Mouse (Mus musculus): ENCODE data around the gene Stard3. TPM values are rescaled to one million over a fixed set of nuclear protein-coding genes. Genes with fewer than 3 reads are reported as not detected.

Stard3 gene
- total and polyA plus RNA-seq, 3 experiments, result 31.7 to 39.6 (median 33.9) TPM

GRCm38 (mm10) chr11:98319944-98320343 lies 38.2 kb upstream of the Stard3 start:
- Histone ChIP-seq H3K4me1 (ENCODE audit: control insufficient read depth in 1 of 2, insufficient read depth in 2 of 2) (no peaks in the 10 kb centered on the region), H3K27me3 (replicated peaks) (peaks cover 99% of the 10 kb centered on the region), H3K4me2 (ENCODE audit: insufficient read depth, low read depth, poor library complexity, severe bottlenecking) (no peak overlapping the region), H3K4me3 (replicated peaks in 1 of 3; ENCODE audit: low read depth in 2 of 3, low read length in 2 of 3, poor library complexity in 1 of 3) (no peak overlapping the region), H3K27ac (ENCODE audit: insufficient read depth, low read depth) (no peak overlapping the region), H3K9me3 (replicated peaks; ENCODE audit: low read length) (no peaks in the 10 kb centered on the region), H3K36me3 (replicated peaks in 1 of 2; ENCODE audit: control insufficient read depth in 1 of 2, insufficient read depth in 1 of 2, low read length in 1 of 2) (no peaks in the 10 kb centered on the region), H3K79me2 (replicated peaks; ENCODE audit: control insufficient read depth, extremely low read depth, insufficient read depth, poor library complexity, severe bottlenecking) (no peaks in the 10 kb centered on the region), H3K9ac (ENCODE audit: insufficient read depth, low read depth) (no peak overlapping the region)
- dilution Hi-C loops (cut with MboI; ENCODE audit: extremely low pct_ligation_motif_present, extremely low pct_unique_long_range_greater_than_20kb, low sequenced_read_pairs), result no loop called here
- no peak for DNase-seq (ENCODE audit: extremely low read depth)
- in situ Hi-C loops (cut with MboI; ENCODE audit: low pct_ligation_motif_present, low pct_unique_long_range_greater_than_20kb, low sequenced_read_pairs), result no loop called here
- no peak for TF ChIP-seq CTCF (conservative IDR thresholded peaks at IDR 0.05 in 1 of 2, IDR thresholded peaks at IDR 0.05 in 1 of 2; ENCODE audit: low read depth in 2 of 2, low read length in 2 of 2)
- no peak for TF ChIP-seq BHLHE40 (IDR thresholded peaks at IDR 0.05; ENCODE audit: low read depth, low read length)
- no peak for TF ChIP-seq E2F4 (IDR thresholded peaks at IDR 0.05; ENCODE audit: insufficient replicate concordance, low read depth, low read length)
- no peak for TF ChIP-seq ZKSCAN1 (IDR thresholded peaks at IDR 0.05; ENCODE audit: borderline replicate concordance, low read depth, low read length)
- no peak for TF ChIP-seq MAFK (IDR thresholded peaks at IDR 0.05; ENCODE audit: insufficient replicate concordance, low read length)
- TF ChIP-seq IRF4 (IDR thresholded peaks at IDR 0.05; ENCODE audit: low read depth, low read length), result no peak
- TF ChIP-seq JUND (conservative IDR thresholded peaks at IDR 0.05; ENCODE audit: low read depth, low read length), result no peak
- no peak for TF ChIP-seq PAX5 (IDR thresholded peaks at IDR 0.05; ENCODE audit: low read length)
- no peak for TF ChIP-seq UBTF (IDR thresholded peaks at IDR 0.05; ENCODE audit: low read depth, low read length)
- no peak for TF ChIP-seq TBP (conservative IDR thresholded peaks at IDR 0.05; ENCODE audit: low read depth, low read length)
- TF ChIP-seq POLR2A (IDR thresholded peaks at IDR 0.05; ENCODE audit: low read depth, low read length), result no peak
- no peak for TF ChIP-seq ELF1 (IDR thresholded peaks at IDR 0.05; ENCODE audit: low read depth, low read length)
- no peak for TF ChIP-seq ETS1 (conservative IDR thresholded peaks at IDR 0.05; ENCODE audit: low read depth, low read length)
- no peak for TF ChIP-seq MYC (IDR thresholded peaks at IDR 0.05; ENCODE audit: low read depth, low read length)
- no peak for TF ChIP-seq HCFC1 (IDR thresholded peaks at IDR 0.05; ENCODE audit: low read depth, low read length)
- TF ChIP-seq RAD21 (IDR thresholded peaks at IDR 0.05; ENCODE audit: low read depth, low read length), result no peak

GRCm38 (mm10) chr11:98320381-98320780 lies 37.8 kb upstream of the Stard3 start:
- H3K9ac ChIP-seq (ENCODE audit: insufficient read depth, low read depth), result no peak overlapping the region
- H3K4me1 ChIP-seq (ENCODE audit: control insufficient read depth in 1 of 2, insufficient read depth in 2 of 2), result no peaks in the 10 kb centered on the region
- no peaks in the 10 kb centered on the region for H3K36me3 ChIP-seq (replicated peaks in 1 of 2; ENCODE audit: control insufficient read depth in 1 of 2, insufficient read depth in 1 of 2, low read length in 1 of 2)
- H3K79me2 ChIP-seq (replicated peaks; ENCODE audit: control insufficient read depth, extremely low read depth, insufficient read depth, poor library complexity, severe bottlenecking), result no peaks in the 10 kb centered on the region
- TF ChIP-seq RCOR1 (conservative IDR thresholded peaks at IDR 0.05; ENCODE audit: low read depth, low read length), result no peak
- TF ChIP-seq JUN (IDR thresholded peaks at IDR 0.05; ENCODE audit: insufficient read depth, low read depth, low read length), result no peak
- no peak for TF ChIP-seq ZMIZ1 (IDR thresholded peaks at IDR 0.05; ENCODE audit: low read depth, low read length)
- TF ChIP-seq GABPA (IDR thresholded peaks at IDR 0.05; ENCODE audit: insufficient replicate concordance, low read depth, low read length), result no peak
- no peak for TF ChIP-seq USF2 (conservative IDR thresholded peaks at IDR 0.05; ENCODE audit: low read depth, low read length)
- TF ChIP-seq CTCF (conservative IDR thresholded peaks at IDR 0.05 in 1 of 2, IDR thresholded peaks at IDR 0.05 in 1 of 2; ENCODE audit: low read depth in 2 of 2, low read length in 2 of 2), result no peak
- no peak for TF ChIP-seq ZC3H11A (IDR thresholded peaks at IDR 0.05; ENCODE audit: low read depth, low read length)
- TF ChIP-seq SIN3A (IDR thresholded peaks at IDR 0.05; ENCODE audit: low read length), result no peak
- no peak for TF ChIP-seq IRF4 (IDR thresholded peaks at IDR 0.05; ENCODE audit: low read depth, low read length)
- TF ChIP-seq NRF1 (IDR thresholded peaks at IDR 0.05; ENCODE audit: low read depth, low read length), result no peak
- no peak for TF ChIP-seq EP300 (IDR thresholded peaks at IDR 0.05; ENCODE audit: low read length)
- no peak for TF ChIP-seq RAD21 (IDR thresholded peaks at IDR 0.05; ENCODE audit: low read depth, low read length)
- no peak for TF ChIP-seq PAX5 (IDR thresholded peaks at IDR 0.05; ENCODE audit: low read length)
- peaks cover 99% of the 10 kb centered on the region for H3K27me3 ChIP-seq (replicated peaks)
- H3K4me3 ChIP-seq (replicated peaks in 1 of 3; ENCODE audit: low read depth in 2 of 3, low read length in 2 of 3, poor library complexity in 1 of 3), result no peak overlapping the region
- H3K9me3 ChIP-seq (replicated peaks; ENCODE audit: low read length), result no peaks in the 10 kb centered on the region
- no peak overlapping the region for H3K27ac ChIP-seq (ENCODE audit: insufficient read depth, low read depth)
- DNase-seq (ENCODE audit: extremely low read depth), result no peak
- in situ Hi-C loops (cut with MboI; ENCODE audit: low pct_ligation_motif_present, low pct_unique_long_range_greater_than_20kb, low sequenced_read_pairs) (no loop called here), dilution Hi-C loops (cut with MboI; ENCODE audit: extremely low pct_ligation_motif_present, extremely low pct_unique_long_range_greater_than_20kb, low sequenced_read_pairs) (no loop called here)
- no peak overlapping the region for H3K4me2 ChIP-seq (ENCODE audit: insufficient read depth, low read depth, poor library complexity, severe bottlenecking)

Measured in CH12.LX (cell line).